Mouse (Mus musculus) embryo, embryonic 11 days (tissue): ENCODE measurements around the gene Calm1.
A peak's percentile ranks its signal among the peaks of the same experiment; 100 is the strongest.
"Not testable (repeated sequence)": the region's sequence is repeated elsewhere in the genome, so short reads cannot be mapped to it uniquely, and the experiment has no call there.

Experiments
- DNase-seq: peaks from one replicate; pipeline ENCODE4 v3.0.0-alpha.2; 2015

Gene Calm1

DNA sequence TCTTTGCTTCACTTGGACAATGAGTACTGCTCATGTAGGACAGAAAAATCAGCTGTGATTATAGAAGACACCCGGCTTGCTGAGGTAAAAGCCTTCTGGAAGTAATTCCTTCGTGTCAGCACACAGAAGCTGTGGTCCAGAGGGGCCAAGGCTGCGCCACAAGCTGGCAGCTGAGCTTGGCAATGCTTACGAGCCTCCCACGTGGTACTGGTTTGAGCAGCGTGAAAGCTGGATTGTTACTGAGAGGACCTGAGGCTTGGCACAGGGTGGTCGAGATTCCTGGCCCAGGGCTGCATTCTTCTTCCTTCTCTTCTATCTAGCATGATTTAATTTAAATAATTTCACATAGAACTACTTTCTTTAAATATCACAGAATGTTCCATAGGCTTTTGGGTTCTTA, 2.4 kb upstream of the Calm1 start:
- no peak for DNase-seq

GRCm38 (mm10) chr12:100199891-100200644, 833 bp downstream of the Calm1 start:
- DNase-seq = peak; percentile 70

DNA sequence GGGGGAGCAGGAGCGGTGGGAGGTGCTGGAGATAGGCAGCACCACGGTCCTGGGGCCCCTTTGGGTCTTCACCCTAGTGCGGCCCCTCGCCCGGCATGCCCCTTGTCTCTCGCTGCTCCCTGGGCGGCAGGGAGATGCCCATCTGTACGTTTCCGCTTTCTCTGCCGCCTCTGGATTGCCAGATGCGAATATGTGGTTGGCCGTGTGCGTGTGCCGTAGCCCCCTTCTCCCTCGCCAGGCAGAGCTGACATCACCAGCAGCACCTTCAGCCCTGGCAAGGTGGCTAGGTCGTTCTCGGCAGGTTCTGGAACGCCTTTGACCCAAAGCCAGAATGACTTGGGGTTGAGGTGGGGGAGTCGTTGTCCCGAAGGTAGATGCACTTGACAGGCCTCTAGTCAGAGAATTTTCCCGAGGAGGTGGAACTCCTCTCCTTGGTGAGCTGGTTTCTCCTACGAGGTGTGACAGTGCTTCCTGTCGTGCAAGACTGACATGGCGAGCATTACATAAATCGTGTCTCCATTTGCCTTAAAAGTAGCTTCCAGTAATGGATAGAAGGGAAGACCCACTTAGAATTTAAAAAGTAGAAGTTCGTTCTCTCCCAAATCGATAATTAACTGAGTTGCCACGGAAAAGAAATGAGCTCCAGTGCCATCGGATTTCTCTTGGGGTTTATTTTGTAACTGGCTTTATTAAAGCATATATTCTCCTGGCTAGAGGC, 1.6 kb downstream of the Calm1 start:
- DNase-seq = no peak

- DNase-seq = no peak
These were observed 2.1 kb downstream of the Calm1 start for GRCm38 (mm10) chr12:100201363-100201711.

DNA sequence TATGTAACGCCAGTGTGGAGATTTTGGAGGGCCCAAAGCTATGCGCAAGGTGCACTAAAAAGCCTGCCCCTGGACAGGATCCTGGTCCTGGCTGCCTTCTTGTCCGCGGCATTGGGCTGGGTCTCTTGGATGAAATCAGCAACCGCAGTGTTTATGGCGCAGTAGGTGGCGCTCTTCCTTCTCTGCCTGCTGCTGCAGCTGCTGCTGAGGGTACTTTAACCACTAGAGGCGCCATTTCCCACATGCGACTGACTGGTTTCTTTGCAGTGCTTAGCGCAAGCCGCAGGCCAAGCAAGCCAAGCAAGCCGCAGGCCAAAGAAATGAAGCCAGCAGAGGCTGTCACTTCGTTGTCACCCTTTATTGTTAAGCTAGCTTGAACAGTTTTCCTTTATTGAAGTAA, 2.6 kb downstream of the Calm1 start:
- DNase-seq = peak; percentile 96

DNA sequence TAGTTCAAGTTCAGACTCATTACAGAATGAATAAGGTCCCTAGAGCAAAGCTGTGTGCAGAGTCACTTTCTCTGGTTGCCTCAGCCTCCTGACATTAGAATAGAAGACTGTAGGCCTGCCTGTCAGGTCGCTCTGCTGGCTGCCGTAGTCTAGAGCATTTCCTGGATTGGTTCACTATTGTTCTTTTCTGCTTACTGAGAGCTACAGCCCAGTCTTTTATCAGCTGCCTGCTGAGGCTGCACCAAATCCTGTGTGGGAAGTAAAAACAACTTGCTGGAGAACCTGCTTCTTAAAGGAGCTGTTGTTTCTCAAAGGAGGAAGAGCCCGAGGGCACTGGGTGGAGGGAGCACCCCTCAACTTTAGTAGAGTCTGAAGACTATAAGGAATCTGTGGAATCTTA, 4.5 kb downstream of the Calm1 start:
- no peak for DNase-seq

DNA sequence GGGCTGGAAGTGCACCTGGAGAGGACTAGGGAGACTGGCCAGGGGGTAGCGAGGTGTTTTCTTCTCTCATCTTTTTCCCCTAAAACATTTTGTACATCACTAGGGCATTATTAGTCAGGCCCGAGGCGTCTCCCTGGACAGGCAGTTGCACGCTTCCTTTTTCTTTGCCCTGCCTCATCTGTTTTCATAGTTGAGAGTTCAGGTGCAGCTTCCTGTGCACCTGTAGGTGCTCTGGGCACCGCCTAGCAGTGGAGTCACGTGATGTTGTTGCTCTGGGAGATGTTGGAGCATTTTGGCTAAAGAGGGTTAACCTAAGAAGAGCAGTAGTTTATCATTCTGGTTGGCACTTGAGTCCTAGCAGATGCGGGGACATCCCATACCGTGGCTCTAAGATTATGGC, 5.9 kb downstream of the Calm1 start:
- DNase-seq = no peak

GRCm38 (mm10) chr12:100206521-100206920, 7.3 kb downstream of the Calm1 start:
- no peak for DNase-seq

- no peak for DNase-seq
These were observed 7.7 kb downstream of the Calm1 start for GRCm38 (mm10) chr12:100206926-100207325.

- no peak for DNase-seq
These were observed 10.7 kb downstream of the Calm1 start for GRCm38 (mm10) chr12:100209701-100210478.

- DNase-seq = no peak
These were observed 11.7 kb downstream of the Calm1 start for GRCm38 (mm10) chr12:100210973-100211372.

DNA sequence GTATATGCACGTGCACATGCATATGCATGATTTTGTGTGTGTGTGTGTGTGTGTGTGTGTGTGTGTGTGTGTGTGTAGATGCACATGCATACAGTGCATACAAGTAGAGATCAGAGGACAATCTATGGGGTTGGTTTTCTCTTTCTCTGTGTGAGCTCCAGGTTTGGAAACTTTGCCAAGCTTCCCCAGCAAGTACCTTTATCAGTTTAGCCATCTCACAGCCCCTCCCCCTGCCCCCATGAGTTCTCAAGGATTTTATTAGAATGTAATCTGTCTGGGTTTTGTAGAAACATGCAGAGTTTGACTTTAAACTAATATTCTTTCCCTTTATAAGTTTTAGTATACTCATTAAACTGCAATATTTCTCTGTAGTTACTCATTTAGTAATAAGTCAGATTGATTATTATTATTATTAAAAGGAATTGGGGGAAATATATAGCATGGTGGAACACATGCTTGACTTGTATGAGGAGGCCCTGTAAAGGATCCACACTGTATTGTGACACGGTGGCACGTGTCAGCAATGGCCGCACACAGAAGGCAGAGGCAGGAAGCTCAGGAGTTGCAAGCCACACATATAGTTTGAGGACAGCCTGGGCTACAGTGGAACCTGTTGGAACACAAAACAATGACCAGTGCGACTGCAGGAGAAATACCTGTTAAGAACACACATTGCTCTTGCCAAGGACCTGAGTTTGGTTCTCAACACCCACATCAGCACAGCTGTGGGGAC, 12.4 kb downstream of the Calm1 start:
- DNase-seq = no peak

DNA sequence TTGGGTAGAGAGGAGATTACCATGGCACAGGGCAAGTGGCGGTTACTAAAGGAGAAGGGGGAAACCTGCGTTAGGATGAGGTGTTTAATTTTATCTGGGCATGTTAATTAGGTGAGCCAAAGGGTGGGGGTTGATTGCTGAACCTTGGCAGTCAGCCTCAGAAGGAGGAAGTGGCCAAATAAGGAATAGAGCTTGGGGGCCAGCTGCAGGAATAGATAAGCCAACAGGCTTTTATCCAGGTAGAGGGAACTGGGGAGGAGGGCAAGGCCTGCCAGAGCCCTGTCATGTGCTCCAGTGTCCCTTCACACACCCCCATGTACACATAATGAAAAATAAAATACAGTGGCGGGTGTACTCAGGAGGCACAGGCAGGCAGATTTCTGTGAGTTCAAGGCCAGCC, 13.2 kb downstream of the Calm1 start:
- DNase-seq = no peak

DNA sequence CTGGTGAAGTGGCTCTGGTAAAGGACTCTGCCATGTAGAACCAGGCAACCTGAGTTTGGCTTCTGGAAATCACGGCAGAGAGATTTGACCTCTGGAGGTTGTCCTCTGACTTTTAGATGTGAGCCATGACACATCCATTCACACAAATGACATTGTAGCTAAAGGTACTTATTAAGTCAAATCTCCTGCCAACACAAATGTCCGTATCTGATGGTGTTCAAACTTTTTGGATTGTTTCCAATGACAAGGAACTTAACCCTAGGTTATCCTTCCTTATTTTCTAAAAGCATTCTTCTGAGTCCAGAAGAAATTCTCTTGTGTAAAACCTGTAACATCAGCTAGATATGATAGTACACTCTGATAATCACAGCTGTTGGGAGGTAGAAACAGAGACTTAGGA, 13.9 kb downstream of the Calm1 start:
- DNase-seq = no peak

GRCm38 (mm10) chr12:100214156-100214555, 14.9 kb downstream of the Calm1 start:
- no peak for DNase-seq

GRCm38 (mm10) chr12:100214738-100215137, 15.5 kb downstream of the Calm1 start:
- DNase-seq = no peak

- not testable (repeated sequence) for DNase-seq
These were observed 17.9 kb downstream of the Calm1 start for GRCm38 (mm10) chr12:100217087-100217486.

GRCm38 (mm10) chr12:100220012-100220411, 20.8 kb downstream of the Calm1 start:
- DNase-seq = no peak

DNA sequence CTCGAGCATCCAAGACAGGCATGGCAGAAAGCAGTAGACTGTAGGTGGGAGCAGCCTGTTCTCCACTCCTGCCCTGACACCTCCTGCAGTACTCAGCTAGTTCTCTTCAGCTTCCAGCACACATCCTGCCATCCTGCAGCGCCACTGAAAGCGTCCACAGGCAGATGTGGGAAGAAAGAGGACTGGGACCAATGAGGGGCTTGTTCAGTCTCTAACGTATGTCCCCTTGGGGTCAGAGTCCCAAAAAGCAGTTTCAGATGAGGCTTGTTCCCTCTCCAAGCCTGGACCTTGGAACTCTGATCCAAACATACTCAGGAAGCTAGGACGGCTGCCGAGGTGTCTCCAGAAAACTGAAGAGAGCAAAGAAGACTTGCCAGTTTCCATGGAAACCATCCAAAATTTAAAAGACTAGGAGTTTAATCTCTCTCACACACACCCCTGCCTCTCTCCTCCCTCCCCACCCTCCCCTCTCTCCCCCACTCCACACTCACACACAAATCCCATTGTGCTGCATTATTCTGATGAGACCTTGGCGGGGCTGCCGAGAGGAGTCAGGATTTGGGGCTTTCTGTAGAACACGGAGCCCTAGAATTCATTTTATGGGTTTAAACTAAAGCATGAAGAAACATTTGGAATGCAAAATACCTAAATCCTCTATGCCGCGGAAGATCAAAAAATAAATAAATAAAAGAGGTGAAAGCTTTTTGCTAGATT, 22.5 kb downstream of the Calm1 start:
- peak; percentile 36 for DNase-seq

- no peak for DNase-seq
These were observed 23.2 kb downstream of the Calm1 start for GRCm38 (mm10) chr12:100222322-100222993.

DNA sequence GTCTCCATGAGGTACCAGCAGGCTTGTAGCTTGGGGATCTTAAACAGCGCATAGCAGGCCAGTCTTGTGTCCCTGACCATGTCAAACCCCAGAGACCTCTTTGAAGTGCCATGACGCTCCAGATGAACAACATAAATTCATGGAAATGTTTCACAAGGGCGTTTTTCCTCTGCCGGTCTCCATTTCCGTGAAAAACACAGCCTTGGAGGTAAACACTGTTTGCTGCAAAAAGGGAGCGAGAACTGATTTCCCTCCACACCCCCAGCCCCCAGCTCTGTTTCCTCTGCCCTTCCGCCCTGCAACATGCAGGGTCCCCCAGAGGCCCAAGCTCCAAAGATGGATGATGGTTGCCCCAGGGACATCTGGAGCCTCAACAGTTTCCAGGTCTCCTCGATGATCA, 24.3 kb downstream of the Calm1 start:
- no peak for DNase-seq

- no peak for DNase-seq
These were observed 26.0 kb downstream of the Calm1 start for GRCm38 (mm10) chr12:100225196-100225595.
